Mouse (Mus musculus) hindbrain, embryonic 10.5 days (tissue): ENCODE results near the gene Mrpl40. TPM values are rescaled to one million over a fixed set of nuclear protein-coding genes. Genes with fewer than 3 reads are reported as not detected.
"Not testable (repeated sequence)": the region's sequence is repeated elsewhere in the genome, so short reads cannot be mapped to it uniquely, and the experiment has no call there.

Experiments used
- DNase-seq: peaks from one replicate; pipeline ENCODE4 v3.0.0-alpha.2; 2017; ENCODE audit warnings: low spot score
- H3K27ac ChIP-seq: fragments of 300-500 bp; sonication (generic); 2 replicates; pipeline ENCODE4 v1.5.1; 2016; ENCODE audit warnings: mild to moderate bottlenecking, moderate library complexity
- H3K27me3 ChIP-seq: fragments of 300-500 bp; sonication (generic); 2 replicates; pipeline ENCODE4 v1.6.1; 2016; ENCODE audit warnings: mild to moderate bottlenecking; ENCODE audit not compliant: poor library complexity, insufficient read depth, severe bottlenecking
- H3K36me3 ChIP-seq: fragments of 300-500 bp; sonication (generic); 2 replicates; pipeline ENCODE4 v1.6.1; 2016; ENCODE audit warnings: mild to moderate bottlenecking, moderate library complexity
- H3K4me1 ChIP-seq: fragments of 300-500 bp; sonication (generic); replicated peaks from 2 replicates; pipeline ENCODE4 v1.6.1; 2016; ENCODE audit warnings: mild to moderate bottlenecking
- H3K4me3 ChIP-seq: fragments of 300-500 bp; sonication (generic); 2 replicates; pipeline ENCODE4 v1.5.1; 2016; ENCODE audit warnings: mild to moderate bottlenecking, moderate library complexity
- H3K9me3 ChIP-seq: fragments of 300-500 bp; sonication (generic); 2 replicates; pipeline ENCODE4 v1.6.1; 2016; ENCODE audit warnings: mild to moderate bottlenecking, moderate library complexity
- WGBS: fragments of 180-500 bp; shearing (Covaris S2); methylation state at CpG from one replicate; pipeline ENCODE4 v1.1.7; 2016; 5-methylcytosine and 5-hydroxymethylcytosine counted together
- polyA plus RNA-seq: library from polyadenylated mRNA; unstranded; fragments of >200 nt; fragmentation: Nextera tagmentation; extraction: Ambion mirVana; gene quantifications from 2 replicates; pipeline ENCODE4 v1.2.1, GENCODE M21; 2016

Mrpl40 gene
- polyA plus RNA-seq, 1 experiment from 2014 or later = 127 TPM

- H3K36me3 ChIP-seq = no peaks in the 10 kb centered on the region
- H3K4me1 ChIP-seq = no peaks in the 10 kb centered on the region
- WGBS = 79% methylated on average over 1 of the region's 1 CpGs
- no peaks in the 10 kb centered on the region for H3K9me3 ChIP-seq
- no peaks in the 10 kb centered on the region for H3K27me3 ChIP-seq
- H3K27ac ChIP-seq = no peak overlapping the region
- no peak overlapping the region for H3K4me3 ChIP-seq
- DNase-seq = no peak
These were observed 16.5 kb downstream of the Mrpl40 start for GRCm38 (mm10) chr16:18860186-18860585.

DNA sequence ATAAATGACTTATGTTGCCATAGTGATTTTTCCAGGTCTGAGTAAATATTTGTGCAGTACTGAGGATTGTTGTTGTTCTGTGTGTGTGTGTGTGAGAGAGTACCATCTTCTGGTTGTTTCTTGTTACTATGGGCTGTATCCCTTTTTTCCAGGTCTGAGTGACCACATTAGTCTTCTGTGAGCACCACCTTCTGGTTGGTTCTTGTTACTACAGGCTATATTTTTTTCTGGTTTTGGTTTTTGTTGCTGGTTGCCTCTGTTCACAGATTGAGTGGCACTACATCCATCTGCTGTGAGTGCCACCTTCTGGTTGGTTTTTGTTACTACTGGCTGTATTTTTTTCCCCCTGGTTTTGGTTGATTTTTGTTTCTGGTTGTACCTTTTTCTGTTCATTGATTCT lies 18.1 kb downstream of the Mrpl40 start:
- Histone ChIP-seq H3K4me1 (no peaks in the 10 kb centered on the region), H3K27ac (no peak overlapping the region), H3K27me3 (no peaks in the 10 kb centered on the region), H3K4me3 (no peak overlapping the region), H3K36me3 (no peaks in the 10 kb centered on the region), H3K9me3 (no peaks in the 10 kb centered on the region)
- DNase-seq = no peak

DNA sequence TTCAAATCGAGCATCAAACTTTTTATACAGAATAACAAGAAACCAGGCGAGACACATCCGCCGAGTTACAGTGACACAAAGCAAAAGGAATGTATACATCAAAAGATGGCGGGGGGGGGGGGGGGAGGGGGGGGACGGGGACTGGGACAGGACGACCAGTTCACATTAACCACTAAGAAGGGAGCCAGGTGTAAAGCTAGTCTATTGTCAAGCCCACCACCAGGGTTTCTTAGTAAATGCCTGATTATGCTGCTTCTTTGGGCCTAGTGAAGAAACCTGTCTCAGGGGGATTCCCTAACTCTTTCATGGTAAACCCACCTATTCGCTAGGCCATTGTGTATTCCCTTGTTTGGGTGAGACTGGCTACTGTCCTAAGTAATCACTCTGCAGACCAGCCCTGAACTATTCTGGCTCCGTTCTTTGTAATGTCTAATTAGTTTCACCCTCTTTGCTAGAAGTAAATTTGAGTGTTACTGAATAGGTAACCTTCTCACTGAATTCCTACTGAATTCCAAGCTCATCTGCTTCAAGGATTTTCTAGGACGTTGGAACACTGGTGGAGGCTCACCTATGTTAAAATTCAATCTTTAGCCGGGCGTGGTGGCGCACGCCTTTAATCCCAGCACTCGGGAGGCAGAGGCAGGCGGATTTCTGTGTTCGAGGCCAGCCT lies 27.0 kb downstream of the Mrpl40 start:
- H3K27me3 ChIP-seq, H3K4me1 ChIP-seq, H3K9me3 ChIP-seq, H3K4me3 ChIP-seq, DNase-seq, H3K27ac ChIP-seq, H3K36me3 ChIP-seq: not testable (repeated sequence)
- 92% methylated on average over 15 of the region's 17 CpGs for WGBS

DNA sequence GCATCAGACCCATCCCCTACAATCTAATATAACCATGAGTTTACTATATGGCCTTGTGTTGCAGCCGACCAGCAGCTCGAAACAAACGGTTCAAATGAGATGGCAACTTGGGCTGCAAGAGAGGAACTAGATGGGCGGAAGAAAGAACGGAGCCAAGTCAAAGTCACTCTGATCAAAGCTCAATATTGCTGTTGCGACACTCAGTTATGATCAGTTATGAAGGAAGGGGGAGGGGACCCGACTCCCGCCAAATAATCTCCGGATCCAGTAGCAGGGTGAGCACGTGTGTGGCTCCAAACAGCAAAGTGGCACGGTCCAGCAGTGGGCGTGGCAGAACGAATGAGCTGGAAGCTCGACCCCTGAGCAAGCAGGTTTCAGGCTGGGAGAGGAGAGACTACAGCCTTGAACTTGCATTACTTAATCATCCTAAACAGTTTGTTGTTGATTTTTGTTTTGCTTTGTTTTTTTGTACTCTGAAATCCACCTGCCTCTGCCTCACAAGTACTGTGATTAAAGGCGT lies 30.3 kb downstream of the Mrpl40 start:
- Histone ChIP-seq H3K27me3 (no peaks in the 10 kb centered on the region), H3K4me1 (no peaks in the 10 kb centered on the region), H3K4me3 (no peak overlapping the region), H3K9me3 (peaks cover 3% of the 10 kb centered on the region; the same call in 1 of the 2 replicates), H3K36me3 (no peaks in the 10 kb centered on the region), H3K27ac (no peak overlapping the region)
- DNase-seq = no peak
- 87% methylated on average over 15 of the region's 15 CpGs for WGBS

- H3K36me3 ChIP-seq = peaks cover 40% of the 10 kb centered on the region
- 93% methylated on average over 4 of the region's 4 CpGs for WGBS
- no peak overlapping the region for H3K4me3 ChIP-seq
- no peaks in the 10 kb centered on the region for H3K9me3 ChIP-seq
- no peaks in the 10 kb centered on the region for H3K27me3 ChIP-seq
- H3K27ac ChIP-seq = no peak overlapping the region
- no peak for DNase-seq
- H3K4me1 ChIP-seq = peaks cover 12% of the 10 kb centered on the region
These were observed 38.3 kb downstream of the Mrpl40 start for GRCm38 (mm10) chr16:18838346-18838745.

DNA sequence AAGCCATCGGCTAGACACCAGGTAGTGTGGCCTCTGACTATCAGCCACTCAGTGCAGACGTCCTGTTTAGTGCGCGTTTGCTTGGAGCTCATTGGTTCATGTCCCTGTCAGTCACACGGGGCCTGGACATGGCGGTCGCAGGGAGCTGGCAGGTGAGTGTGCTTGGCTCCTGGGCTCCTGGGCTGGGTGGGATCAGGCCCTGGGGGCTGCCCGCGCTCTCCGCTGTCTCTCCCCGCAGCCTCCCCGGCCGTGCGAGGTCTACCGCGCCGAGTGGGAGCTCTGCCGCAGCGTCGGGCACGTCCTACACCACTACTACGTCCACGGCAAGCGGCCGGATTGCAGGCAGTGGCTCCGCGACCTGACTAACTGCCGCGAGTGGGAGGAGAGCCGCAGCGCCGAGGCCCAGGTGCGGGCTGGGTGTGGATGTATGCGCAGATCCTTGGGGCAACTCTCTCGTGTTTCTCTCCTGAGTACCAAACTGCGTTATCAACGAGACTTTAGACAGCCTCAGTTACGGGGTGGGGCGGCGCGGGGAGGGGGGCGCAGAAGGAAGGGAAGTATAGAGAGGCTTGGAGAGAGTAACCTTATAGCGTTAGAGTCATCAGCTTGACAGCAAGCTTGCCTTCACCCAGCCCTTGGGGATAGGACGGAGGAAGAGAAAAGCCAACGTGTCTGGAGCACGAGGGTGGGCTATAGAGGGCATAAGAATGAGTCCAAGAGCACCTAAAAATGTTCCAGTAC lies 40.0 kb downstream of the Mrpl40 start, which contains the start of the genes 2510002D24Rik and Gm28539:
Gene 2510002D24Rik (plus strand): TSS at position 111 of the 741 bp plus-strand sequence.
Gene Gm28539 (plus strand): TSS at position 117 of the 741 bp plus-strand sequence.
- peaks cover 57% of the 10 kb centered on the region for H3K36me3 ChIP-seq
- H3K27ac ChIP-seq = peak within 1 kb of the TSS; percentile 91
- peak; percentile 86 for DNase-seq
- H3K4me3 ChIP-seq = peak within 1 kb of the TSS; percentile 90
- under 1% methylated on average over 46 of the region's 46 CpGs for WGBS
- H3K9me3 ChIP-seq = no peaks in the 10 kb centered on the region
- no peaks in the 10 kb centered on the region for H3K27me3 ChIP-seq
- peaks cover 12% of the 10 kb centered on the region for H3K4me1 ChIP-seq

GRCm38 (mm10) chr16:18836073-18836467 lies 40.6 kb downstream of the Mrpl40 start:
- Histone ChIP-seq H3K4me3 (peak overlapping the region; percentile 90), H3K4me1 (peaks cover 12% of the 10 kb centered on the region), H3K36me3 (peaks cover 62% of the 10 kb centered on the region), H3K27ac (no peak overlapping the region), H3K27me3 (no peaks in the 10 kb centered on the region), H3K9me3 (no peaks in the 10 kb centered on the region)
- DNase-seq = peak; percentile 3
- WGBS = 29% methylated on average over 3 of the region's 3 CpGs

GRCm38 (mm10) chr16:18833486-18833885 lies 43.2 kb downstream of the Mrpl40 start:
- Histone ChIP-seq H3K4me1 (peaks cover 12% of the 10 kb centered on the region), H3K9me3 (no peaks in the 10 kb centered on the region), H3K36me3 (peaks cover 76% of the 10 kb centered on the region), H3K27me3 (no peaks in the 10 kb centered on the region), H3K27ac (no peak overlapping the region), H3K4me3 (no peak overlapping the region)
- no peak for DNase-seq
- WGBS = 80% methylated on average over 2 of the region's 2 CpGs

GRCm38 (mm10) chr16:18829102-18829501 lies 47.6 kb downstream of the Mrpl40 start:
- 93% methylated on average over 6 of the region's 6 CpGs for WGBS
- DNase-seq = no peak
- H3K27me3 ChIP-seq = no peaks in the 10 kb centered on the region
- no peaks in the 10 kb centered on the region for H3K4me1 ChIP-seq
- H3K36me3 ChIP-seq = peaks cover 100% of the 10 kb centered on the region
- H3K9me3 ChIP-seq = no peaks in the 10 kb centered on the region
- H3K4me3 ChIP-seq = no peak overlapping the region
- no peak overlapping the region for H3K27ac ChIP-seq

DNA sequence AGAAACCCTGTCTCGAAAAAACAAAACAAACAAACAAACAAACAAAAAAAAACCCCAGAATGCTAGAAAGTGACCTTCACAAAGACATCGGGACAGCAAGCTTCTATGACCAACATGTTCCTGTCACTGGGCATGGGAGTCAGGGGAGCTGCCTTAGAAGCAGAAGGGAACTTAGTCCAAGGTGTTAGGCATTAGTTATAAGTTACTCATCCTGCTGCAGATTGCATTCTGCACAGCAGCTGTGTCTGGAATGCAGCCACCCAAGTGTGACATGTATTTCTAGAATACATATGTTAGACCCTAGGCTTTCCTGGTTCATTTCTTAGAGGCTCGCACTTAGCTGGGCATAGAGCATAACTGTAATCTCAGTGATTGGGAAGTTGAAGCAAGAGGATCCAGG lies 48.0 kb downstream of the Mrpl40 start:
- Histone ChIP-seq H3K4me3 (no peak overlapping the region), H3K4me1 (no peaks in the 10 kb centered on the region), H3K9me3 (no peaks in the 10 kb centered on the region), H3K36me3 (peaks cover 100% of the 10 kb centered on the region), H3K27ac (no peak overlapping the region), H3K27me3 (no peaks in the 10 kb centered on the region)
- WGBS = 94% methylated on average over 3 of the region's 3 CpGs
- no peak for DNase-seq

GRCm38 (mm10) chr16:18822925-18823324 lies 53.7 kb downstream of the Mrpl40 start:
- Histone ChIP-seq H3K27ac (no peak overlapping the region), H3K36me3 (peaks cover 100% of the 10 kb centered on the region), H3K4me1 (no peaks in the 10 kb centered on the region), H3K27me3 (no peaks in the 10 kb centered on the region), H3K9me3 (no peaks in the 10 kb centered on the region), H3K4me3 (no peak overlapping the region)
- WGBS = 81% methylated on average over 4 of the region's 4 CpGs
- no peak for DNase-seq

DNA sequence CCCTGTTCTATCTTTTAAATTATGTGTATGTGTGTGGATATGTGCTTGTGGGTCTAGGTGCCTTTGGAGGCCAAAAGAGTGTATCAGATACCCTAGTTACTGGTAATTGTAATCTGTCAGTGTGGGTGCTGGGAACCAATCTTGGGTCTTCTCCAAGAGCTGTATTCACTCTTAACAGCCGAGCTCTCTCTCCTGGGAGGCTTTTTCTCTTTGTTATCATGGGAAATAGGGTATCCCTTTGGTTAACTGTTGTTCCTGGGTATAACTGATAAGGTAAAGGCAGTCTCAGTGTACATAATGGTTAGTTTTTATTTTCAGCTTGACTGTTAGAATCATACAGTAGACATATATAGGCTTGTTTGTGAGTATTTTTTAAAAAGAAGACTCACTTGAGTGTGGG lies 54.3 kb downstream of the Mrpl40 start:
- Histone ChIP-seq H3K9me3 (no peaks in the 10 kb centered on the region), H3K27me3 (no peaks in the 10 kb centered on the region), H3K27ac (no peak overlapping the region), H3K4me3 (no peak overlapping the region), H3K36me3 (peaks cover 100% of the 10 kb centered on the region), H3K4me1 (no peaks in the 10 kb centered on the region)
- 84% methylated on average over 1 of the region's 1 CpGs for WGBS
- DNase-seq = no peak
